Comparison of ENCODE assay signal across 8 mouse cellular contexts in the genomic region with DNA sequence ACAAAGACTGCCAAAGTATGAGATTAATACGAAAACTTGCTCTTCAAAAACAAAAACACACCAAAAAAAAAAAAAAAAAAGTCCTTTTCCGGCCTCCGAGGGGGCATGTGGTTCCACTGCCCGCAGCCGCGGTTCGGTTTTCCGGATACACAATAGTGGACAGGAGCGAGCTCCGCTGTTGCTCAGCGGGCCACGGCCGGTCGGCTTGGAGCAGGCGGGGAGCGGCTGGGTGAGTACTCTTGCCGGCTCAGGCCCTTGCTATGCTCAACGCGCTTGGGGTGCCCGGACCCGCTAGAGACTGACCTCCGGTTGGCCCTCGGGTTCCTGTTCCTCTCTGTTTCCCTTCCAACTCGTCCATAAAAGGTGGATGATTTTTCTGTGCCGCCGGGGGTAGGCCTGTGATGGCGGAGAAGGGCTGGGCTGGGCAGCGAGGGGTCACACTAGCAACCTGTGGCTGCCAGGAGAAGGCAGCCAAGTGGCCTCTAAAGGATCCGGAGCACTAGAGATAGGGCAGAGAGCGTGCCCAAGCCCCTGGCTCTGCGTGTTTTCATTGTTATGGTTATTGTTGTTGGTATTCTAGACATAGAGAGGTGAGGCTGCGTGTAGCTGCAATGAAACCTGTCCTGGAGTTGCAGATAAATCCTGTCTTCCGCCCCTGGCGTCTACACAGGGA. TPM values are rescaled to one million over a fixed set of nuclear protein-coding genes. Genes with fewer than 3 reads are reported as not detected.
DNase-seq lines count a peak whose midpoint lies in the region; ATAC-seq lines count a peak whose summit lies in the region.

No protein-coding gene starts in this region.

- WGBS in embryonic facial prominence, embryonic 14.5 days = 3% methylated on average over 32 of the region's 34 CpGs
- 1% methylated on average over 34 of the region's 34 CpGs for WGBS in embryonic facial prominence, embryonic 10.5 days
- WGBS in hindbrain, embryonic 13.5 days = under 1% methylated on average over 34 of the region's 34 CpGs
- WGBS in limb, embryonic 12.5 days = under 1% methylated on average over 34 of the region's 34 CpGs
- WGBS in neural tube, embryonic 12.5 days = 1% methylated on average over 34 of the region's 34 CpGs

- H3K4me2 ChIP-seq in embryonic facial prominence, embryonic 14.5 days (ENCODE audit: low read depth, low read length) = peak overlapping the region; percentile 26; the same call in 1 of the 2 replicates
- H3K4me2 ChIP-seq in hindbrain, embryonic 13.5 days = peak overlapping the region; percentile 83
- H3K4me2 ChIP-seq in limb, embryonic 12.5 days = peak overlapping the region; percentile 23
- H3K4me2 ChIP-seq in neural tube, embryonic 12.5 days (replicated peaks) = peak overlapping the region; percentile 100

- H3K27ac ChIP-seq in embryonic facial prominence, embryonic 14.5 days (replicated peaks; ENCODE audit: low read depth, low read length) = no peak overlapping the region; the same call in 1 of the 2 replicates
- no peak overlapping the region for H3K27ac ChIP-seq in embryonic facial prominence, embryonic 10.5 days (replicated peaks)
- H3K27ac ChIP-seq in hindbrain, embryonic 13.5 days = peak overlapping the region; percentile 100
- no peak overlapping the region for H3K27ac ChIP-seq in limb, embryonic 12.5 days
- H3K27ac ChIP-seq in neural tube, embryonic 12.5 days = peak overlapping the region; percentile 100

- peak overlapping the region; percentile 4; the same call in 1 of the 2 replicates for H3K4me3 ChIP-seq in embryonic facial prominence, embryonic 14.5 days (ENCODE audit: low read depth, low read length)
- no peak overlapping the region for H3K4me3 ChIP-seq in embryonic facial prominence, embryonic 10.5 days
- H3K4me3 ChIP-seq in hindbrain, embryonic 13.5 days = peak overlapping the region; percentile 57
- no peak overlapping the region for H3K4me3 ChIP-seq in limb, embryonic 12.5 days (replicated peaks)
- H3K4me3 ChIP-seq in neural tube, embryonic 12.5 days = peak overlapping the region; percentile 99

- no peak for DNase-seq in embryonic facial prominence, embryonic 14.5 days (ENCODE audit: low spot score)
- no peak for DNase-seq in embryonic facial prominence, embryonic 10.5 days (ENCODE audit: low spot score)
- no peak for DNase-seq in layer of hippocampus, postnatal 14 days (ENCODE audit: low spot score in 2 of 2)
- no peak for DNase-seq in layer of hippocampus, adult 9-11 months

- H3K9ac ChIP-seq in embryonic facial prominence, embryonic 14.5 days (ENCODE audit: low read depth, low read length) = no peak overlapping the region; the same call in 1 of the 2 replicates
- peak overlapping the region; percentile 99 for H3K9ac ChIP-seq in hindbrain, embryonic 13.5 days
- H3K9ac ChIP-seq in limb, embryonic 12.5 days (replicated peaks) = no peak overlapping the region
- peak overlapping the region; percentile 100 for H3K9ac ChIP-seq in neural tube, embryonic 12.5 days

- H3K9me3 ChIP-seq in embryonic facial prominence, embryonic 14.5 days (ENCODE audit: control insufficient read depth, low read length) = no peaks in the 10 kb centered on the region
- H3K9me3 ChIP-seq in embryonic facial prominence, embryonic 10.5 days = no peaks in the 10 kb centered on the region
- H3K9me3 ChIP-seq in hindbrain, embryonic 13.5 days = no peaks in the 10 kb centered on the region
- no peaks in the 10 kb centered on the region for H3K9me3 ChIP-seq in limb, embryonic 12.5 days
- no peaks in the 10 kb centered on the region for H3K9me3 ChIP-seq in neural tube, embryonic 12.5 days

- no peaks in the 10 kb centered on the region for H3K4me1 ChIP-seq in embryonic facial prominence, embryonic 14.5 days (ENCODE audit: control insufficient read depth, insufficient read depth, low read length)
- peaks cover 18% of the 10 kb centered on the region for H3K4me1 ChIP-seq in embryonic facial prominence, embryonic 10.5 days
- H3K4me1 ChIP-seq in hindbrain, embryonic 13.5 days (replicated peaks) = peaks cover 23% of the 10 kb centered on the region
- H3K4me1 ChIP-seq in limb, embryonic 12.5 days (replicated peaks) = peaks cover 16% of the 10 kb centered on the region
- H3K4me1 ChIP-seq in neural tube, embryonic 12.5 days = peaks cover 61% of the 10 kb centered on the region

- no peaks in the 10 kb centered on the region for H3K36me3 ChIP-seq in embryonic facial prominence, embryonic 14.5 days (ENCODE audit: control insufficient read depth, insufficient read depth, low read length)
- H3K36me3 ChIP-seq in embryonic facial prominence, embryonic 10.5 days (replicated peaks) = no peaks in the 10 kb centered on the region
- H3K36me3 ChIP-seq in hindbrain, embryonic 13.5 days = no peaks in the 10 kb centered on the region
- no peaks in the 10 kb centered on the region for H3K36me3 ChIP-seq in limb, embryonic 12.5 days
- H3K36me3 ChIP-seq in neural tube, embryonic 12.5 days = no peaks in the 10 kb centered on the region

- ATAC-seq in embryonic facial prominence, embryonic 14.5 days (ENCODE audit: low read depth) = no peak
- ATAC-seq in hindbrain, embryonic 13.5 days (ENCODE audit: low FRiP score) = no peak
- ATAC-seq in limb, embryonic 12.5 days (ENCODE audit: insufficient number of reproducible peaks, insufficient read depth, low FRiP score, low TSS enrichment, low read depth) = no peak
- ATAC-seq in neural tube, embryonic 12.5 days (ENCODE audit: low FRiP score, low read depth) = no peak
- no peak for ATAC-seq in erythroblast, adult 5-6 weeks (replicated peaks; ENCODE audit: low FRiP score, poor library complexity, severe bottlenecking)

- peaks cover 100% of the 10 kb centered on the region for H3K27me3 ChIP-seq in embryonic facial prominence, embryonic 14.5 days (replicated peaks; ENCODE audit: control insufficient read depth, insufficient read depth, low read length)
- peaks cover 100% of the 10 kb centered on the region for H3K27me3 ChIP-seq in embryonic facial prominence, embryonic 10.5 days (replicated peaks; ENCODE audit: low read depth, poor library complexity, severe bottlenecking)
- H3K27me3 ChIP-seq in hindbrain, embryonic 13.5 days = peaks cover 90% of the 10 kb centered on the region
- peaks cover 98% of the 10 kb centered on the region for H3K27me3 ChIP-seq in limb, embryonic 12.5 days
- H3K27me3 ChIP-seq in neural tube, embryonic 12.5 days (replicated peaks) = no peaks in the 10 kb centered on the region

RNA-seq across cellular contexts. Expression of a gene that starts 3.3 kb away (rescaled TPM):
- polyA plus RNA-seq in embryonic facial prominence, embryonic 14.5 days (2014; fragmentation: Nextera tagmentation; extraction: Ambion mirVana) = 0.62 and 0.70 TPM in 2 replicates
- 0.09 and 0.23 TPM in 2 replicates for polyA plus RNA-seq in embryonic facial prominence, embryonic 10.5 days (2016; fragmentation: Nextera tagmentation; extraction: Ambion mirVana)
- polyA plus RNA-seq in hindbrain, embryonic 13.5 days (2015; fragmentation: Nextera tagmentation; extraction: Ambion mirVana) = 9.5 and 11.3 TPM in 2 replicates
- polyA plus RNA-seq in limb, embryonic 12.5 days (2016; fragmentation: Nextera tagmentation; extraction: Ambion mirVana) = 0.56 and 0.73 TPM in 2 replicates
- 10.2 and 15.1 TPM in 2 replicates for polyA plus RNA-seq in neural tube, embryonic 12.5 days (2016; fragmentation: Nextera tagmentation; extraction: Ambion mirVana)
- not detected for total RNA-seq in layer of hippocampus, postnatal 14 days (2021)
- 0.63 TPM in 1 of 2 replicates, not detected in the other for total RNA-seq in erythroblast, adult 5-6 weeks (2015; ENCODE audit: low replicate concordance)
- 0.56 and 0.77 TPM in 2 replicates for total RNA-seq in erythroblast, adult 5-6 weeks (2017; ENCODE audit: low replicate concordance)

RNA-seq across cellular contexts. Expression of a gene that starts 8.3 kb away (rescaled TPM):
- polyA plus RNA-seq in embryonic facial prominence, embryonic 14.5 days (2014; fragmentation: Nextera tagmentation; extraction: Ambion mirVana) = 0.81 and 1.1 TPM in 2 replicates
- 0.69 and 3.4 TPM in 2 replicates for polyA plus RNA-seq in embryonic facial prominence, embryonic 10.5 days (2016; fragmentation: Nextera tagmentation; extraction: Ambion mirVana)
- polyA plus RNA-seq in hindbrain, embryonic 13.5 days (2015; fragmentation: Nextera tagmentation; extraction: Ambion mirVana) = 11.9 and 14.5 TPM in 2 replicates
- polyA plus RNA-seq in limb, embryonic 12.5 days (2016; fragmentation: Nextera tagmentation; extraction: Ambion mirVana) = 0.55 and 0.68 TPM in 2 replicates
- polyA plus RNA-seq in neural tube, embryonic 12.5 days (2016; fragmentation: Nextera tagmentation; extraction: Ambion mirVana) = 21.2 and 26.5 TPM in 2 replicates
- not detected for total RNA-seq in layer of hippocampus, postnatal 14 days (2021)
- total RNA-seq in erythroblast, adult 5-6 weeks (2015; ENCODE audit: low replicate concordance) = not detected in 2 replicates
- total RNA-seq in erythroblast, adult 5-6 weeks (2017; ENCODE audit: low replicate concordance) = not detected in 2 replicates

RNA-seq across cellular contexts. Expression of a gene that starts 11.7 kb away (rescaled TPM):
- polyA plus RNA-seq in embryonic facial prominence, embryonic 14.5 days (2014; fragmentation: Nextera tagmentation; extraction: Ambion mirVana) = 1.8 and 2.4 TPM in 2 replicates
- 0.07 and 0.28 TPM in 2 replicates for polyA plus RNA-seq in embryonic facial prominence, embryonic 10.5 days (2016; fragmentation: Nextera tagmentation; extraction: Ambion mirVana)
- 196 and 216 TPM in 2 replicates for polyA plus RNA-seq in hindbrain, embryonic 13.5 days (2015; fragmentation: Nextera tagmentation; extraction: Ambion mirVana)
- polyA plus RNA-seq in limb, embryonic 12.5 days (2016; fragmentation: Nextera tagmentation; extraction: Ambion mirVana) = 0.83 and 2.1 TPM in 2 replicates
- 79.2 and 94.7 TPM in 2 replicates for polyA plus RNA-seq in neural tube, embryonic 12.5 days (2016; fragmentation: Nextera tagmentation; extraction: Ambion mirVana)
- total RNA-seq in layer of hippocampus, postnatal 14 days (2021) = not detected
- not detected in 2 replicates for total RNA-seq in erythroblast, adult 5-6 weeks (2015; ENCODE audit: low replicate concordance)
- total RNA-seq in erythroblast, adult 5-6 weeks (2017; ENCODE audit: low replicate concordance) = not detected in 2 replicates

RNA-seq across cellular contexts. Expression of a gene that starts 22.5 kb away (rescaled TPM):
- polyA plus RNA-seq in embryonic facial prominence, embryonic 14.5 days (2014; fragmentation: Nextera tagmentation; extraction: Ambion mirVana) = 0.22 and 0.97 TPM in 2 replicates
- polyA plus RNA-seq in embryonic facial prominence, embryonic 10.5 days (2016; fragmentation: Nextera tagmentation; extraction: Ambion mirVana) = 0.15 TPM in 1 of 2 replicates, not detected in the other
- polyA plus RNA-seq in hindbrain, embryonic 13.5 days (2015; fragmentation: Nextera tagmentation; extraction: Ambion mirVana) = 81.9 and 132 TPM in 2 replicates
- 1.0 and 1.1 TPM in 2 replicates for polyA plus RNA-seq in limb, embryonic 12.5 days (2016; fragmentation: Nextera tagmentation; extraction: Ambion mirVana)
- polyA plus RNA-seq in neural tube, embryonic 12.5 days (2016; fragmentation: Nextera tagmentation; extraction: Ambion mirVana) = 145 and 151 TPM in 2 replicates
- not detected for total RNA-seq in layer of hippocampus, postnatal 14 days (2021)
- not detected in 2 replicates for total RNA-seq in erythroblast, adult 5-6 weeks (2015; ENCODE audit: low replicate concordance)
- total RNA-seq in erythroblast, adult 5-6 weeks (2017; ENCODE audit: low replicate concordance) = not detected in 2 replicates

RNA-seq across cellular contexts. Expression of a gene that starts 28.4 kb away (rescaled TPM):
- polyA plus RNA-seq in embryonic facial prominence, embryonic 14.5 days (2014; fragmentation: Nextera tagmentation; extraction: Ambion mirVana) = 0.39 and 0.42 TPM in 2 replicates
- not detected in 2 replicates for polyA plus RNA-seq in embryonic facial prominence, embryonic 10.5 days (2016; fragmentation: Nextera tagmentation; extraction: Ambion mirVana)
- polyA plus RNA-seq in hindbrain, embryonic 13.5 days (2015; fragmentation: Nextera tagmentation; extraction: Ambion mirVana) = 21.5 and 33.2 TPM in 2 replicates
- 1.8 and 2.1 TPM in 2 replicates for polyA plus RNA-seq in limb, embryonic 12.5 days (2016; fragmentation: Nextera tagmentation; extraction: Ambion mirVana)
- 97.1 and 101 TPM in 2 replicates for polyA plus RNA-seq in neural tube, embryonic 12.5 days (2016; fragmentation: Nextera tagmentation; extraction: Ambion mirVana)
- total RNA-seq in layer of hippocampus, postnatal 14 days (2021) = not detected
- total RNA-seq in erythroblast, adult 5-6 weeks (2015; ENCODE audit: low replicate concordance) = not detected in 2 replicates
- not detected in 2 replicates for total RNA-seq in erythroblast, adult 5-6 weeks (2017; ENCODE audit: low replicate concordance)

Comparison
In these comparisons a context has a peak if more than half of its experiments do, and no peak if none do; other contexts are left out.
1. H3K4me3 ChIP-seq: peak in embryonic facial prominence, embryonic 14.5 days (single experiment), hindbrain, embryonic 13.5 days (single experiment) and neural tube, embryonic 12.5 days (single experiment); none in embryonic facial prominence, embryonic 10.5 days (single experiment) and limb, embryonic 12.5 days (single experiment).
2. H3K27ac ChIP-seq: peak in hindbrain, embryonic 13.5 days (single experiment) and neural tube, embryonic 12.5 days (single experiment); none in embryonic facial prominence, embryonic 14.5 days (single experiment), embryonic facial prominence, embryonic 10.5 days (single experiment) and limb, embryonic 12.5 days (single experiment).
3. H3K4me2 ChIP-seq: peak in every context shown above with its lines; median percentile 100 in neural tube, embryonic 12.5 days; 83 in hindbrain, embryonic 13.5 days; 26 in embryonic facial prominence, embryonic 14.5 days; 23 in limb, embryonic 12.5 days.
4. H3K9ac ChIP-seq: peak in hindbrain, embryonic 13.5 days (single experiment) and neural tube, embryonic 12.5 days (single experiment); none in embryonic facial prominence, embryonic 14.5 days (single experiment) and limb, embryonic 12.5 days (single experiment).
5. RNA of a gene that starts 11.7 kb away (polyA plus RNA-seq): 196 to 216 TPM in hindbrain, embryonic 13.5 days and 79.2 to 94.7 TPM in neural tube, embryonic 12.5 days; 1.8 to 2.4 TPM in embryonic facial prominence, embryonic 14.5 days, 0.83 to 2.1 TPM in limb, embryonic 12.5 days and 0.07 to 0.28 TPM in embryonic facial prominence, embryonic 10.5 days; every median in the first group is over 10 times any median in the second.